Mouse (Mus musculus): ENCODE results near the gene Gba. TPM values are rescaled to one million over a fixed set of nuclear protein-coding genes. Genes with fewer than 3 reads are reported as not detected.

Gba gene
- total and polyA plus RNA-seq, 3 experiments: 49.1 to 55.0 TPM; not detected in 1

- H3K9me3 ChIP-seq (replicated peaks; ENCODE audit: insufficient read depth, low read length): no peaks in the 10 kb centered on the region
- H3K27ac ChIP-seq (ENCODE audit: control insufficient read depth, low read depth, low read length): no peak overlapping the region
- H3K36me3 ChIP-seq (ENCODE audit: control insufficient read depth in 1 of 2, insufficient read depth in 2 of 2, low read length in 2 of 2): peaks cover 0 to 8% of the 10 kb centered on the region in 2 experiments; a peak in 2 of 4 replicates
- no peaks in the 10 kb centered on the region for H3K27me3 ChIP-seq (ENCODE audit: control insufficient read depth in 1 of 2, insufficient read depth in 2 of 2, low read length in 2 of 2)
- TF ChIP-seq SIN3A (IDR thresholded peaks at IDR 0.05; ENCODE audit: low read length) (peak; percentile 100), CTCF (IDR thresholded peaks at IDR 0.05 in 2 of 3, conservative IDR thresholded peaks at IDR 0.05 in 1 of 3; ENCODE audit: control insufficient read depth in 1 of 3, insufficient read depth in 1 of 3, low read depth in 2 of 3, low read length in 3 of 3, poor library complexity in 1 of 3, severe bottlenecking in 1 of 3) (no peak), MAX (IDR thresholded peaks at IDR 0.05; ENCODE audit: low read length) (no peak), SMC3 (IDR thresholded peaks at IDR 0.05; ENCODE audit: low read depth, low read length) (no peak), MAZ (IDR thresholded peaks at IDR 0.05; ENCODE audit: low read depth, low read length) (0 out of 2 replicates have a peak, but pooled peaks have one; percentile 34), MXI1 (IDR thresholded peaks at IDR 0.05; ENCODE audit: low read depth, low read length) (peak; percentile 97), NELFE (IDR thresholded peaks at IDR 0.05; ENCODE audit: low read depth, low read length) (no peak), ETS1 (IDR thresholded peaks at IDR 0.05; ENCODE audit: low read depth, low read length) (no peak), MEF2A (IDR thresholded peaks at IDR 0.05; ENCODE audit: extremely low read depth, insufficient replicate concordance, low read depth, low read length, poor library complexity, severe bottlenecking) (no peak)
- H3K4me3 ChIP-seq (ENCODE audit: control insufficient read depth in 1 of 2, insufficient read depth in 1 of 2, low read depth in 2 of 2, low read length in 2 of 2): peak overlapping the region; percentile 61 to 62
- no peaks in the 10 kb centered on the region for H3K79me2 ChIP-seq (ENCODE audit: control insufficient read depth, insufficient read depth, low read length, poor library complexity)
- peaks cover 10 to 15% of the 10 kb centered on the region in 2 experiments; a peak in 3 of 4 replicates for H3K4me1 ChIP-seq (ENCODE audit: control insufficient read depth in 1 of 2, insufficient read depth in 2 of 2, low read length in 2 of 2)
- peak; percentile 83 for DNase-seq (ENCODE audit: low read depth, low spot score)
- peak overlapping the region; percentile 67 for H3K9ac ChIP-seq (ENCODE audit: control insufficient read depth, low read depth, low read length, poor library complexity, severe bottlenecking)
Observed at GRCm38 (mm10) chr3:89159211-89159610, 43.5 kb upstream of the Gba start.

- Histone ChIP-seq H3K9me3 (replicated peaks; ENCODE audit: insufficient read depth, low read length) (no peaks in the 10 kb centered on the region), H3K27me3 (ENCODE audit: control insufficient read depth in 1 of 2, insufficient read depth in 2 of 2, low read length in 2 of 2) (no peaks in the 10 kb centered on the region), H3K4me1 (ENCODE audit: control insufficient read depth in 1 of 2, insufficient read depth in 2 of 2, low read length in 2 of 2) (peaks cover 10 to 15% of the 10 kb centered on the region in 2 experiments; a peak in 3 of 4 replicates), H3K36me3 (ENCODE audit: control insufficient read depth in 1 of 2, insufficient read depth in 2 of 2, low read length in 2 of 2) (peaks cover 0 to 8% of the 10 kb centered on the region in 2 experiments; a peak in 2 of 4 replicates), H3K9ac (ENCODE audit: control insufficient read depth, low read depth, low read length, poor library complexity, severe bottlenecking) (peak within 1 kb of the TSS; percentile 67), H3K4me3 (ENCODE audit: control insufficient read depth in 1 of 2, insufficient read depth in 1 of 2, low read depth in 2 of 2, low read length in 2 of 2) (peak within 1 kb of the TSS; percentile 61 to 62), H3K79me2 (ENCODE audit: control insufficient read depth, insufficient read depth, low read length, poor library complexity) (peaks cover 2% of the 10 kb centered on the region), H3K27ac (ENCODE audit: control insufficient read depth, low read depth, low read length) (no peak within 1 kb of the TSS)
- DNase-seq (ENCODE audit: low read depth, low spot score): peak; percentile 93
- no peak for TF ChIP-seq KAT2A (conservative IDR thresholded peaks at IDR 0.05; ENCODE audit: low read depth, low read length)
- TF ChIP-seq MXI1 (IDR thresholded peaks at IDR 0.05; ENCODE audit: low read depth, low read length): peak; percentile 95
- no peak; the same call in 1 of the 2 replicates for TF ChIP-seq UBTF (IDR thresholded peaks at IDR 0.05; ENCODE audit: borderline replicate concordance, insufficient read depth, low read depth, low read length)
- TF ChIP-seq CHD1 (IDR thresholded peaks at IDR 0.05; ENCODE audit: low read depth, low read length): no peak
- TF ChIP-seq ZKSCAN1 (IDR thresholded peaks at IDR 0.05; ENCODE audit: low read depth, low read length): no peak
- TF ChIP-seq EP300 (IDR thresholded peaks at IDR 0.05; ENCODE audit: low read depth in 1 of 2, low read length in 2 of 2): no peak
- no peak for TF ChIP-seq MAFK (IDR thresholded peaks at IDR 0.05; ENCODE audit: borderline replicate concordance, low read depth, low read length)
- no peak for TF ChIP-seq BHLHE40 (IDR thresholded peaks at IDR 0.05; ENCODE audit: borderline replicate concordance, low read depth, low read length)
- TF ChIP-seq RCOR1 (IDR thresholded peaks at IDR 0.05; ENCODE audit: low read depth, low read length): no peak
- TF ChIP-seq TCF12 (IDR thresholded peaks at IDR 0.05; ENCODE audit: low read depth, low read length): peak; percentile 28; the same call in 1 of the 2 replicates
- TF ChIP-seq MYB (IDR thresholded peaks at IDR 0.05; ENCODE audit: low read depth, low read length): no peak
- TF ChIP-seq E2F4 (IDR thresholded peaks at IDR 0.05; ENCODE audit: borderline replicate concordance, low read depth, low read length): no peak
- TF ChIP-seq MYC (IDR thresholded peaks at IDR 0.05; ENCODE audit: low read depth, low read length): no peak
- TF ChIP-seq GABPA (IDR thresholded peaks at IDR 0.05; ENCODE audit: low read depth, low read length): no peak
- TF ChIP-seq ZNF384 (IDR thresholded peaks at IDR 0.05; ENCODE audit: low read depth, low read length): no peak
- TF ChIP-seq NRF1 (IDR thresholded peaks at IDR 0.05; ENCODE audit: insufficient read depth, low read depth, low read length, poor library complexity, severe bottlenecking): 0 out of 2 replicates have a peak, but pooled peaks have one; percentile 40
- no peak for TF ChIP-seq TBP (IDR thresholded peaks at IDR 0.05; ENCODE audit: low read depth, low read length)
- no peak for TF ChIP-seq POLR2AphosphoS2 (IDR thresholded peaks at IDR 0.05; ENCODE audit: low read length)
- TF ChIP-seq MAX (IDR thresholded peaks at IDR 0.05; ENCODE audit: low read length): peak; percentile 78
- no peak for TF ChIP-seq ELF1 (IDR thresholded peaks at IDR 0.05; ENCODE audit: low read depth, low read length)
- no peak for TF ChIP-seq USF1 (IDR thresholded peaks at IDR 0.05; ENCODE audit: low read depth, low read length)
- TF ChIP-seq MAZ (IDR thresholded peaks at IDR 0.05; ENCODE audit: low read depth, low read length): peak; percentile 96
- peak; percentile 33; the same call in 1 of the 2 replicates for TF ChIP-seq ZC3H11A (IDR thresholded peaks at IDR 0.05; ENCODE audit: low read depth, low read length)
- TF ChIP-seq ETS1 (IDR thresholded peaks at IDR 0.05; ENCODE audit: low read depth, low read length): no peak
Observed at GRCm38 (mm10) chr3:89159616-89160344, 42.9 kb upstream of the Gba start, which contains the start of gene Hcn3. Hcn3 (minus strand) TSS chr3:89160196.
